Mouse (Mus musculus): Measurements from ENCODE around the gene Kng1. TPM values are rescaled to one million over a fixed set of nuclear protein-coding genes. Genes with fewer than 3 reads are reported as not detected.

Gene Kng1
- not detected in 2 replicates for polyA plus RNA-seq (2012; ENCODE audit: low replicate concordance)

GRCm38 (mm10) chr16:23057668-23058447, at the start of gene Kng1:
TSS of gene Kng1 (plus strand) at chr16:23057865.

GRCm38 (mm10) chr16:23028966-23029600, 28.6 kb upstream of the Kng1 start, which contains the start of gene Kng2:
TSS of gene Kng2 (minus strand) at chr16:23029482.

GRCm38 (mm10) chr16:23107231-23107942, 49.7 kb downstream of the Kng1 start, which contains the start of gene Eif4a2:
TSS of gene Eif4a2 (plus strand) at chr16:23107444.

GRCm38 (mm10) chr16:23127673-23128375, 70.2 kb downstream of the Kng1 start, which contains the start of gene Rfc4:
TSS of gene Rfc4 (minus strand) at chr16:23127737.

Other genes starting within 250 kb of the Kng1 start
- gene Crygs, start 246.3 kb upstream of the Kng1 start, polyA plus RNA-seq (2012; ENCODE audit: low replicate concordance), result not detected in 2 replicates
- 1.2 and 3.8 TPM in 2 replicates for gene Tbccd1, start 200.2 kb upstream of the Kng1 start, polyA plus RNA-seq (2012; ENCODE audit: low replicate concordance)
- gene Dnajb11, start 200.0 kb upstream of the Kng1 start, polyA plus RNA-seq (2012; ENCODE audit: low replicate concordance), result 32.3 and 59.9 TPM in 2 replicates
- gene Ahsg, start 166.6 kb upstream of the Kng1 start, polyA plus RNA-seq (2012; ENCODE audit: low replicate concordance), result not detected in 2 replicates
- not detected in 2 replicates for gene Fetub, start 139.5 kb upstream of the Kng1 start, polyA plus RNA-seq (2012; ENCODE audit: low replicate concordance)
- not detected in 2 replicates for gene Hrg, start 106.8 kb upstream of the Kng1 start, polyA plus RNA-seq (2012; ENCODE audit: low replicate concordance)
- gene Kng2, start 28.4 kb upstream of the Kng1 start, polyA plus RNA-seq (2012; ENCODE audit: low replicate concordance), result not detected in 2 replicates
- 5.9 and 20.9 TPM in 2 replicates for gene Eif4a2, start 49.6 kb downstream of the Kng1 start, polyA plus RNA-seq (2012; ENCODE audit: low replicate concordance)
- 0.53 and 12.6 TPM in 2 replicates for gene Rfc4, start 69.9 kb downstream of the Kng1 start, polyA plus RNA-seq (2012; ENCODE audit: low replicate concordance)
- gene Adipoq, start 88.7 kb downstream of the Kng1 start, polyA plus RNA-seq (2012; ENCODE audit: low replicate concordance), result not detected in 2 replicates
- 64.6 and 108 TPM in 2 replicates for gene St6gal1, start 166.9 kb downstream of the Kng1 start, polyA plus RNA-seq (2012; ENCODE audit: low replicate concordance)